Mouse (Mus musculus) naive thymus-derived CD4-positive, alpha-beta T cell, adult 2 months (primary cell): ENCODE measurements around the gene Plppr4.

ENCODE experiments used
- DNase-seq: peaks from one replicate; pipeline ENCODE4 v3.0.0-alpha.2; 2011; ENCODE audit warnings: low read depth

Gene Plppr4

GRCm38 (mm10) chr3:117294308-117294925, 66.3 kb downstream of the Plppr4 start:
- no peak for DNase-seq
